Mouse (Mus musculus) forebrain, embryonic 16.5 days (tissue): ENCODE measurements at regions not wholly inside any gene's neighbourhood (a gene's known extent, or its start where the extent isn't known, plus 50 kb on each side); places are given as distances from the start of the nearest gene placed in this dataset.
"Not testable (repeated sequence)": the region's sequence is repeated elsewhere in the genome, so short reads cannot be mapped to it uniquely, and the experiment has no call there.

Experiments used
- ATAC-seq: fragments of 200-750 bp; cut with Nextera tagmentation; 2 replicates; pipeline ENCODE4 v1.8.0; 2017; ENCODE audit warnings: mild to moderate bottlenecking, moderate library complexity
- H3K27ac ChIP-seq: fragments of 300-500 bp; sonication (generic); 2 replicates; pipeline ENCODE4 v1.5.1; 2014; ENCODE audit warnings: low read length, control low read depth
- H3K27me3 ChIP-seq: fragments of 300-500 bp; sonication (generic); replicated peaks from 2 replicates; pipeline ENCODE4 v1.6.1; 2014; ENCODE audit warnings: low read length; ENCODE audit not compliant: control insufficient read depth, insufficient read depth
- H3K36me3 ChIP-seq: fragments of 300-500 bp; sonication (generic); 2 replicates; pipeline ENCODE4 v1.6.1; 2014; ENCODE audit not compliant: control insufficient read depth, insufficient read depth
- H3K4me1 ChIP-seq: fragments of 300-500 bp; sonication (generic); replicated peaks from 2 replicates; pipeline ENCODE4 v1.6.1; 2014; ENCODE audit warnings: low read length; ENCODE audit not compliant: control insufficient read depth, insufficient read depth
- H3K4me2 ChIP-seq: fragments of 300-500 bp; sonication (generic); 2 replicates; pipeline ENCODE4 v1.6.1; 2014; ENCODE audit warnings: mild to moderate bottlenecking, low read length, control low read depth
- H3K4me3 ChIP-seq: fragments of 300-500 bp; sonication (generic); replicated peaks from 2 replicates; pipeline ENCODE4 v1.5.1; 2014; ENCODE audit warnings: mild to moderate bottlenecking, low read length, control low read depth
- H3K9ac ChIP-seq: fragments of 300-500 bp; sonication (generic); replicated peaks from 2 replicates; pipeline ENCODE4 v1.6.1; 2014; ENCODE audit warnings: low read depth, low read length, control low read depth
- H3K9me3 ChIP-seq: fragments of 300-500 bp; sonication (generic); 2 replicates; pipeline ENCODE4 v1.6.1; 2016; ENCODE audit warnings: low read length; ENCODE audit not compliant: control insufficient read depth
- WGBS: fragments of 180-500 bp; shearing (Covaris S2); extraction: QIAGEN DNeasy Blood & Tissue Kit; methylation state at CpG from one replicate; pipeline ENCODE4 v1.1.7; 2014; 5-methylcytosine and 5-hydroxymethylcytosine counted together

GRCm38 (mm10) chr11:12913401-12913800 is 448.6 kb upstream of the Cobl start:
- not testable (repeated sequence) for ATAC-seq, H3K9me3 ChIP-seq, H3K9ac ChIP-seq, H3K36me3 ChIP-seq, H3K27ac ChIP-seq, H3K4me3 ChIP-seq, H3K27me3 ChIP-seq, H3K4me1 ChIP-seq, H3K4me2 ChIP-seq
- 46% methylated on average over 6 of the region's 6 CpGs for WGBS

GRCm38 (mm10) chr11:12873712-12874111 is 409.0 kb upstream of the Cobl start:
- Histone ChIP-seq H3K27ac (no peak overlapping the region), H3K4me1 (no peaks in the 10 kb centered on the region), H3K4me3 (no peak overlapping the region), H3K4me2 (no peak overlapping the region), H3K9ac (no peak overlapping the region), H3K36me3 (no peaks in the 10 kb centered on the region), H3K9me3 (no peaks in the 10 kb centered on the region), H3K27me3 (no peaks in the 10 kb centered on the region)
- ATAC-seq, result no peak
- 82% methylated on average over 1 of the region's 1 CpGs for WGBS

GRCm38 (mm10) chr11:12872802-12873201 is 408.0 kb upstream of the Cobl start:
- Histone ChIP-seq H3K27ac (no peak overlapping the region), H3K4me1 (no peaks in the 10 kb centered on the region), H3K9me3 (no peaks in the 10 kb centered on the region), H3K36me3 (no peaks in the 10 kb centered on the region), H3K27me3 (no peaks in the 10 kb centered on the region), H3K4me3 (no peak overlapping the region), H3K9ac (no peak overlapping the region), H3K4me2 (no peak overlapping the region)
- WGBS, result 82% methylated on average over 2 of the region's 2 CpGs
- no peak for ATAC-seq

GRCm38 (mm10) chr11:12872399-12872798 is 407.6 kb upstream of the Cobl start:
- no peak overlapping the region for H3K4me3 ChIP-seq
- ATAC-seq, result no peak
- H3K27ac ChIP-seq, result no peak overlapping the region
- no peaks in the 10 kb centered on the region for H3K4me1 ChIP-seq
- H3K9ac ChIP-seq, result no peak overlapping the region
- no peaks in the 10 kb centered on the region for H3K36me3 ChIP-seq
- H3K9me3 ChIP-seq, result no peaks in the 10 kb centered on the region
- H3K4me2 ChIP-seq, result no peak overlapping the region
- 37% methylated on average over 1 of the region's 1 CpGs for whole genome bisulfite sequencing
- H3K27me3 ChIP-seq, result no peaks in the 10 kb centered on the region

GRCm38 (mm10) chr11:12867541-12867940 is 402.8 kb upstream of the Cobl start:
- H3K36me3 ChIP-seq, result no peaks in the 10 kb centered on the region
- no peak overlapping the region for H3K4me3 ChIP-seq
- H3K27ac ChIP-seq, result no peak overlapping the region
- H3K9me3 ChIP-seq, result no peaks in the 10 kb centered on the region
- H3K4me2 ChIP-seq, result no peak overlapping the region
- H3K4me1 ChIP-seq, result no peaks in the 10 kb centered on the region
- ATAC-seq, result no peak
- no peak overlapping the region for H3K9ac ChIP-seq
- H3K27me3 ChIP-seq, result no peaks in the 10 kb centered on the region

- H3K27me3 ChIP-seq, result no peaks in the 10 kb centered on the region
- H3K9me3 ChIP-seq, result no peaks in the 10 kb centered on the region
- no peak overlapping the region for H3K4me2 ChIP-seq
- 79% methylated on average over 2 of the region's 2 CpGs for WGBS
- no peak overlapping the region for H3K4me3 ChIP-seq
- H3K36me3 ChIP-seq, result no peaks in the 10 kb centered on the region
- ATAC-seq, result no peak
- H3K27ac ChIP-seq, result no peak overlapping the region
- no peak overlapping the region for H3K9ac ChIP-seq
- H3K4me1 ChIP-seq, result no peaks in the 10 kb centered on the region
These were observed 400.4 kb upstream of the Cobl start for GRCm38 (mm10) chr11:12865034-12865620.

- Histone ChIP-seq H3K27me3 (no peaks in the 10 kb centered on the region), H3K4me1 (no peaks in the 10 kb centered on the region), H3K9ac (no peak overlapping the region), H3K36me3 (no peaks in the 10 kb centered on the region), H3K9me3 (no peaks in the 10 kb centered on the region), H3K4me3 (no peak overlapping the region), H3K27ac (no peak overlapping the region), H3K4me2 (no peak overlapping the region)
- 80% methylated on average over 1 of the region's 1 CpGs for whole genome bisulfite sequencing
- no peak for ATAC-seq
These were observed 394.7 kb upstream of the Cobl start for GRCm38 (mm10) chr11:12859344-12859930.

- Histone ChIP-seq H3K9ac (no peak overlapping the region), H3K4me2 (no peak overlapping the region), H3K36me3 (no peaks in the 10 kb centered on the region), H3K4me3 (no peak overlapping the region), H3K9me3 (no peaks in the 10 kb centered on the region), H3K4me1 (no peaks in the 10 kb centered on the region), H3K27me3 (no peaks in the 10 kb centered on the region), H3K27ac (no peak overlapping the region)
- ATAC-seq, result no peak
- WGBS, result 94% methylated on average over 2 of the region's 2 CpGs
These were observed 393.6 kb upstream of the Cobl start for GRCm38 (mm10) chr11:12858274-12858884.

- WGBS, result 83% methylated on average over 6 of the region's 6 CpGs
- ATAC-seq, result peak; percentile 20; the same call in 1 of the 2 replicates
- no peak overlapping the region for H3K4me2 ChIP-seq
- no peaks in the 10 kb centered on the region for H3K36me3 ChIP-seq
- no peaks in the 10 kb centered on the region for H3K27me3 ChIP-seq
- no peak overlapping the region for H3K4me3 ChIP-seq
- H3K27ac ChIP-seq, result no peak overlapping the region
- H3K9me3 ChIP-seq, result no peaks in the 10 kb centered on the region
- H3K9ac ChIP-seq, result no peak overlapping the region
- no peaks in the 10 kb centered on the region for H3K4me1 ChIP-seq
These were observed 392.8 kb upstream of the Cobl start for GRCm38 (mm10) chr11:12857358-12858199.
